Mouse (Mus musculus): ENCODE results near the gene Ptges.

Ptges gene

GRCm38 (mm10) chr2:30850581-30850980, 79.1 kb downstream of the Ptges start:
- DNase-seq (ENCODE audit: low read depth, low spot score) = no peak

GRCm38 (mm10) chr2:30848184-30848583, 81.5 kb downstream of the Ptges start:
- DNase-seq (ENCODE audit: low read depth, low spot score) = no peak

- no peak for DNase-seq (ENCODE audit: low read depth, low spot score)
Measured at GRCm38 (mm10) chr2:30846723-30847122, 82.9 kb downstream of the Ptges start.

GRCm38 (mm10) chr2:30846236-30846635, 83.4 kb downstream of the Ptges start:
- DNase-seq (ENCODE audit: low read depth, low spot score) = no peak

GRCm38 (mm10) chr2:30845152-30846070, 84.3 kb downstream of the Ptges start:
- DNase-seq (ENCODE audit: low read depth, low spot score) = no peak

- DNase-seq (ENCODE audit: low read depth, low spot score) = no peak
Measured at GRCm38 (mm10) chr2:30842615-30843014, 87.0 kb downstream of the Ptges start.

All from CD4-positive helper T cell, adult 2 months (primary cell).